Mouse (Mus musculus) lung, postnatal 25 days (tissue): ENCODE measurements at regions not wholly inside any gene's neighbourhood (a gene's known extent, or its start where the extent isn't known, plus 50 kb on each side); places are given as distances from the start of the nearest gene placed in this dataset.
"Not testable (repeated sequence)": the region's sequence is repeated elsewhere in the genome, so short reads cannot be mapped to it uniquely, and the experiment has no call there.

ENCODE experiments used
- DNase-seq: peaks from one replicate; pipeline ENCODE4 v3.0.0; 2022; ENCODE audit warnings: low spot score

GRCm38 (mm10) chr3:78573299-78573698 is 713.0 kb downstream of the Rapgef2 start:
- DNase-seq, result no peak

GRCm38 (mm10) chr3:78564926-78565325 is 721.4 kb downstream of the Rapgef2 start:
- not testable (repeated sequence) for DNase-seq
